Mouse (Mus musculus) thymus, postnatal 4 days (tissue): ENCODE measurements around the gene BC028528.
"Not testable (repeated sequence)": the region's sequence is repeated elsewhere in the genome, so short reads cannot be mapped to it uniquely, and the experiment has no call there.

ENCODE experiments used
- DNase-seq: peaks from one replicate; pipeline ENCODE4 v3.0.0; 2021

BC028528 gene

GRCm38 (mm10) chr3:95905146-95905939 lies 13.5 kb upstream of the BC028528 start:
- DNase-seq, result peak; percentile 71

GRCm38 (mm10) chr3:95904568-95904967 lies 12.8 kb upstream of the BC028528 start, which contains the start of gene Car14:
TSS of gene Car14 (minus strand) at chr3:95904691.
- DNase-seq, result no peak

- DNase-seq, result no peak
These were observed 12.1 kb upstream of the BC028528 start for GRCm38 (mm10) chr3:95903753-95904502.

- no peak for DNase-seq
These were observed 10.8 kb upstream of the BC028528 start for GRCm38 (mm10) chr3:95902643-95903042.

GRCm38 (mm10) chr3:95902373-95902625 lies 10.5 kb upstream of the BC028528 start:
- no peak for DNase-seq

- no peak for DNase-seq
These were observed 10.0 kb upstream of the BC028528 start for GRCm38 (mm10) chr3:95901616-95902372.

- no peak for DNase-seq
These were observed 8.2 kb upstream of the BC028528 start for GRCm38 (mm10) chr3:95899800-95900524.

- not testable (repeated sequence) for DNase-seq
These were observed 3.7 kb upstream of the BC028528 start for GRCm38 (mm10) chr3:95895501-95895900.

GRCm38 (mm10) chr3:95894317-95895160 lies 2.7 kb upstream of the BC028528 start:
- peak; percentile 44 for DNase-seq

- peak; percentile 92 for DNase-seq
These were observed 2.0 kb upstream of the BC028528 start, which contains the start of gene Aph1a for GRCm38 (mm10) chr3:95893606-95894316. TSS of gene Aph1a (plus strand) at chr3:95893969.

- peak; percentile 47 for DNase-seq
These were observed 1.3 kb upstream of the BC028528 start for GRCm38 (mm10) chr3:95893126-95893525.

- DNase-seq, result no peak
These were observed 554 bp upstream of the BC028528 start for GRCm38 (mm10) chr3:95892066-95893052.

GRCm38 (mm10) chr3:95889664-95890063 lies 2.1 kb downstream of the BC028528 start:
- no peak for DNase-seq

GRCm38 (mm10) chr3:95887596-95887995 lies 4.2 kb downstream of the BC028528 start:
- no peak for DNase-seq

GRCm38 (mm10) chr3:95884400-95884799 lies 7.4 kb downstream of the BC028528 start:
- no peak for DNase-seq

GRCm38 (mm10) chr3:95882816-95883425 lies 8.9 kb downstream of the BC028528 start:
- peak; percentile 88 for DNase-seq

GRCm38 (mm10) chr3:95881979-95882815 lies 9.6 kb downstream of the BC028528 start, which contains the start of gene Ciart:
TSS of gene Ciart (minus strand) at chr3:95882251.
- peak; percentile 88 for DNase-seq

GRCm38 (mm10) chr3:95879063-95879462 lies 12.7 kb downstream of the BC028528 start:
- no peak for DNase-seq
